Mouse (Mus musculus): ENCODE data around the gene Akap10.
"Not testable (repeated sequence)": the region's sequence is repeated elsewhere in the genome, so short reads cannot be mapped to it uniquely, and the experiment has no call there.

DNA sequence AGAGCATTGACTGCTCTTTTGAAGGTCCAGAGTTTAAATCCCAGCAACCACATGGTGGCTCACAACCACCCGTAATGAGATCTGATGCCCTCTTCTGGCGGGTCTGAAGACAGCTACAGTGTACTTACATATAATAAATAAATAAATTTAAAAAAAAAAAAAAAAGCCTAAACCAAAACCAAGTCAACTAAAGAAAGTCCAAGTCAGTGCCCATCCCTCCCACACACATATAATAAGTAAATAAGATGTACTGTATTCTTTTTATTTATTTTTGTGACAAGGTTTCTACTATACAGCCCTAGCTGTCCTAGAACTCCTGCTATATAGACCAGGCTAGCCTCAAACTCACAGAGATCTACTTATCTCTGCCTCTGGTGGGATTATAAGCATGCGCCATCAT lies 89.4 kb downstream of the Akap10 start:
- TF ChIP-seq ZMIZ1 (IDR thresholded peaks at IDR 0.05; ENCODE audit: low read depth, low read length); CTCF (IDR thresholded peaks at IDR 0.05 in 2 of 3, conservative IDR thresholded peaks at IDR 0.05 in 1 of 3; ENCODE audit: control insufficient read depth in 1 of 3, insufficient read depth in 1 of 3, low read depth in 2 of 3, low read length in 3 of 3, poor library complexity in 1 of 3, severe bottlenecking in 1 of 3); POLR2A (IDR thresholded peaks at IDR 0.05; ENCODE audit: control insufficient read depth in 1 of 2, insufficient read depth in 1 of 2, low read depth in 1 of 2, low read length in 2 of 2, poor library complexity in 1 of 2); TCF12 (IDR thresholded peaks at IDR 0.05; ENCODE audit: low read depth, low read length): not testable (repeated sequence)

Measured in MEL (cell line).